Mouse (Mus musculus): ENCODE measurements at regions not wholly inside any gene's neighbourhood (a gene's known extent, or its start where the extent isn't known, plus 50 kb on each side); places are given as distances from the start of the nearest gene placed in this dataset.

GRCm38 (mm10) chr12:15104876-15105275 lies 711.8 kb downstream of the Trib2 start:
- TF ChIP-seq CTCF (IDR thresholded peaks at IDR 0.05; ENCODE audit: low read depth) (no peak), EP300 (optimal IDR thresholded peaks at IDR 0.05) (no peak)
